Mouse (Mus musculus) midbrain, embryonic 11.5 days (tissue): Measurements from ENCODE around the gene Prex1. TPM values are rescaled to one million over a fixed set of nuclear protein-coding genes. Genes with fewer than 3 reads are reported as not detected.

Experiments used
- ATAC-seq: fragments of 200-750 bp; cut with Nextera tagmentation; 2 replicates; pipeline ENCODE4 v1.8.0; 2017; ENCODE audit warnings: moderate TSS enrichment, moderate library complexity; ENCODE audit not compliant: low FRiP score
- DNase-seq: peaks from one replicate; pipeline ENCODE4 v3.0.0; 2015; ENCODE audit warnings: low spot score; ENCODE audit errors: missing footprints
- H3K27ac ChIP-seq: fragments of 300-500 bp; sonication (generic); 2 replicates; pipeline ENCODE4 v1.5.1; 2014; ENCODE audit warnings: low read depth, low read length
- H3K27me3 ChIP-seq: fragments of 300-500 bp; sonication (generic); 2 replicates; pipeline ENCODE4 v1.6.1; 2014; ENCODE audit warnings: mild to moderate bottlenecking, low read length, moderate library complexity, mixed read lengths; ENCODE audit not compliant: control insufficient read depth, insufficient read depth
- H3K36me3 ChIP-seq: fragments of 300-500 bp; sonication (generic); 2 replicates; pipeline ENCODE4 v1.6.1; 2014; ENCODE audit warnings: mild to moderate bottlenecking, low read length, moderate library complexity, mixed read lengths; ENCODE audit not compliant: control insufficient read depth, insufficient read depth
- H3K4me1 ChIP-seq: fragments of 300-500 bp; sonication (generic); 2 replicates; pipeline ENCODE4 v1.6.1; 2014; ENCODE audit warnings: low read length; ENCODE audit not compliant: control insufficient read depth, insufficient read depth
- H3K4me2 ChIP-seq: fragments of 300-500 bp; sonication (generic); 2 replicates; pipeline ENCODE4 v1.6.1; 2014; ENCODE audit warnings: mild to moderate bottlenecking, moderate library complexity
- H3K4me3 ChIP-seq: fragments of 300-500 bp; sonication (generic); 2 replicates; pipeline ENCODE4 v1.5.1; 2014; ENCODE audit warnings: low read depth, low read length
- H3K9ac ChIP-seq: fragments of 300-500 bp; sonication (generic); 2 replicates; pipeline ENCODE4 v1.6.1; 2014; ENCODE audit warnings: low read length
- H3K9me3 ChIP-seq: fragments of 300-500 bp; sonication (generic); 2 replicates; pipeline ENCODE4 v1.6.1; 2016; ENCODE audit warnings: low read length; ENCODE audit not compliant: control insufficient read depth
- WGBS: fragments of 180-500 bp; shearing (Covaris S2); extraction: QIAGEN DNeasy Blood & Tissue Kit; methylation state at CpG from one replicate; pipeline ENCODE4 v1.1.7; 2014; 5-methylcytosine and 5-hydroxymethylcytosine counted together
- polyA plus RNA-seq: library from polyadenylated mRNA; unstranded; fragments of >200 nt; fragmentation: Nextera tagmentation; extraction: Ambion mirVana; gene quantifications from 2 replicates; pipeline ENCODE4 v1.2.1, GENCODE M21; 2014

The Prex1 gene
- polyA plus RNA-seq, 1 experiment from 2014 or later: 19.8 TPM

DNA sequence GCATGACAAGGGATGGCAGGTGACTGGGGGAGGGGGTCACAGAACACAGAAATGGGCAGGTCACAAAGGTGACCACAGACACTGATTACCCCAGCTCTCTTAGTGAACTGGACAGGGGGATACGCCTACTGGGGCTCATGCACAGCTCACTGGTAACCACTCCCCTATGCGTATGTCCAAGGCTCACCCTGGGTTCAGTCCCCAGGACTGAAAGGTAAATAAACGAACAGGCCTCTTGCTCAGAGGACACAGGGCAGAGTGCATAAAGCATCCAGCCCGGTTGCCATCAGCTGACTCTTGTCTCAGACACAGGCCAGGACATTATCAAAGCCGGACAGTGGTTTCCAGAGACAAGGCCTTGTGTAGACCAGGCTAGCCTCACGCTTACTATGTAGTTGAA is 91.6 kb downstream of the Prex1 start:
- Histone ChIP-seq H3K9ac (no peak overlapping the region), H3K9me3 (no peaks in the 10 kb centered on the region), H3K36me3 (no peaks in the 10 kb centered on the region), H3K4me2 (no peak overlapping the region), H3K4me1 (peaks cover 12% of the 10 kb centered on the region), H3K4me3 (no peak overlapping the region), H3K27me3 (no peaks in the 10 kb centered on the region), H3K27ac (no peak overlapping the region)
- 86% methylated on average over 6 of the region's 6 CpGs for WGBS
- DNase-seq: no peak
- ATAC-seq: no peak

DNA sequence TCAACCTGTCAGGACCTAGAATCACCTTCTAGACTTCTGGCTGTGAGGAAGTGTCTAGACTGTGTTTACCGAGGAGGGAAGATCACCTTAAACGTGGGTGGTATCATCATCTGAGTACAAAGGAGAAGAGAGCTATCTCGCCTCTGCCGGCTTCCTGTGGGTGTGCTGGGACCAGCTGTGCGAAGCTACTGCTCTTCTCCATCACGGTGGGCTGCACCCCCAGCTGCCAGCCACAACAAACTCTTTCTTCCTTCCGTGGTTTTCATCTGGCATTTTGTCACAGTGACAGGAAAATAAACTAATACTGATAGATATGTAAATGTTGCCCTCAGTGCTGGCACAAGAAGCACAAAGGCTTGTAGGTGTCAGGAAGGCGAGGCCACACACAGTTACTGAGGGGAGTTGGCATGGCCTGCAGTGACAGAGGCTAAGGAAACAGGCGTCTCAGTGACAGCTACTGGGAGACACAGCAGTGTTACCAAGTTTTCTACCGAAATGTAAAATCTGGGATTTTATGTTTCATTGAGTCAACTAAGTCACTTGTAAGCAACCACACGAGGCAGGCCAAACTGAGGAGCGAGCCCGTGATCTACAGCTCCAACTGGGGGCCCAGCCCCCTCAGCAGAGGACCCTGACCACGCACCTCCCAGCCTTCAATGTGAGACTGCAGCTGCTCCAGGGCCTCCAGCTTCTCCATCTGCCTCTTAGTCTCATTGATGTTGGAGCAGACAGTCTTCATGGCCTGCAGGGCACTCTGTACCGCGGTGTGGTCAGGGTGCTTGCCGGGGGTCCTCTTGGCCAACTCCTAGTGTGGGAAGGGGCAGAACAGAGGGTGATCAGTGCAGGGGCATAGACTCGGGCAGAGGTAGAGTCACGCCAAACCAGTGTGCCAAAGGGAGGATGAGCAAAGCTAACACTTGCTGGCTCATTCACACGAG is 92.8 kb downstream of the Prex1 start:
- 78% methylated on average over 20 of the region's 20 CpGs for WGBS
- Histone ChIP-seq H3K36me3 (no peaks in the 10 kb centered on the region), H3K27me3 (no peaks in the 10 kb centered on the region), H3K4me1 (peaks cover 12% of the 10 kb centered on the region), H3K9me3 (no peaks in the 10 kb centered on the region), H3K4me3 (no peak overlapping the region), H3K4me2 (no peak overlapping the region), H3K9ac (no peak overlapping the region), H3K27ac (no peak overlapping the region)
- no peak for DNase-seq
- ATAC-seq: no peak

DNA sequence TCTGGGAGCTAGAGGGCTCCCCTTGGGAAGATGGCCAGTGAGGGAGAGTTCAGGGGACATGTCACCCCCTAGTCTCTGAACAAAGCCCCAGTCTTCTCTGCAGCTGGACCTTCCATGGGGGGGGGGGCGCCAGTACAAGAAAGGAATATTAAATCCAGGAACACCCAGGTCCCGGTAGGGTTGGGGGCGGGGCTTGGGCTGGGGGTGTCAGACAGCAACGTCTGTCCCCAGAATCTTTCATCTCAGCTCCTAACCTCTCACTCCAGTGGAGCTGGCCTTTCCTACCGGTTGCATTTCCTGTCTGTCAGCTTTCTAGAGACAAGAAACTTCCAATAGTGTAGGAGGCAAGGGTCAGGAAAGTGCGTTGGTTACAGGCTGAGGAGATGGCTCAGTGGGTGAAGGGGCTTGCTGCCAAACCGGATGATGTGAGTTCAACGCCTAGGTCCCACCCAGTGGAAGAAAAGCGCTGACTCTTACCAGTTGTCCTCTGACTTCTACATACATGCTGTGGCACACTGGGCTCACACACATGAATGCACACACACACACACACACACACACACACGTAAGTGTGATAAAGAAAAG is 93.6 kb downstream of the Prex1 start:
- ATAC-seq: no peak
- no peak for DNase-seq
- no peaks in the 10 kb centered on the region for H3K27me3 ChIP-seq
- H3K9ac ChIP-seq: no peak overlapping the region
- H3K27ac ChIP-seq: no peak overlapping the region
- H3K4me1 ChIP-seq: peaks cover 12% of the 10 kb centered on the region
- H3K4me2 ChIP-seq: no peak overlapping the region
- no peaks in the 10 kb centered on the region for H3K36me3 ChIP-seq
- no peak overlapping the region for H3K4me3 ChIP-seq
- H3K9me3 ChIP-seq: no peaks in the 10 kb centered on the region
- 79% methylated on average over 10 of the region's 10 CpGs for WGBS

DNA sequence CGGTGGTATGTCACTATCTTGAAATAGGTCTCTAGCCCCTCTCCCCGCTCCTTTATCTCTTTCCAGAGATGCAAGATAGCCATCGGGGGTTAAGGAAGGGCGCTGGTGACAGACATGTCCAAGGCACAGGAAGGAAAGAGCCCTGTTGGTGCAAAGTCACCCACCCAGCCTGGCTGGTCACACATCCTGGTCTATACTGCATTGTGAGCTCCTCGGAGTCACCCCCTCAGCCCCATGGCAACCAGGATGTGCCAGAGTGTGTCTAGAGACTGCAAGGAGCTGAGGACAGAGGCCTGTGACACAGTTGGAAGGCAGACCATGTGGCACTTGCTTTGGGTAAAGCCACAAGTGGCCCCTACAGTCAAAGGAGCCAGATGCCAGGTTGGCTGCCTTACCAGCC is 94.4 kb downstream of the Prex1 start:
- no peak overlapping the region for H3K4me2 ChIP-seq
- no peak for ATAC-seq

DNA sequence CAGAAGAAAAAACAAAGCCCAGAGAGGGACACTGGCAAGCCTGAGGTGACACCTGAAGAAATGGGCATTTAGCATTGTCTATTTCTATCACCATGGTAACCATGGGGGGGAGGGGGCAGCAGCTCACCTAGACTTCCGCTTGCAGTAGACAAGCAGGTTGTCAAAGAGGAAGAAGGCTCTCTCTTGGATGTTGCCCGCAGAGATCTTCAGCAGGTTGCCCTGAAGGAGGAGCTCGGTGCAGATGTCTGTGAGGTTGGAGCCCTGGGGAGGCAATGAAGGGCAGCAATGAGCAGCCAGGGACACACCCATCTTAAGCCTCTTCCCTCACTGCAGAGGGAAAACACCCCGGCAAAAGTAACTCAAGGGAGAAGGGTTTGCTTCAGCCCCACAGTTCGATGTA is 95.9 kb downstream of the Prex1 start:
- no peaks in the 10 kb centered on the region for H3K27me3 ChIP-seq
- 90% methylated on average over 5 of the region's 5 CpGs for WGBS
- H3K9ac ChIP-seq: no peak overlapping the region
- H3K4me3 ChIP-seq: no peak overlapping the region
- H3K27ac ChIP-seq: no peak overlapping the region
- H3K4me2 ChIP-seq: no peak overlapping the region
- ATAC-seq (no peak), DNase-seq (no peak)
- peaks cover 3% of the 10 kb centered on the region; the same call in 1 of the 2 replicates for H3K36me3 ChIP-seq
- no peaks in the 10 kb centered on the region for H3K9me3 ChIP-seq
- peaks cover 5% of the 10 kb centered on the region for H3K4me1 ChIP-seq

More for the DNA sequence above, 94.4 kb downstream of the Prex1 start:
- WGBS: 95% methylated on average over 5 of the region's 5 CpGs
- H3K27me3 ChIP-seq: no peaks in the 10 kb centered on the region
- no peak for DNase-seq
- H3K9me3 ChIP-seq: no peaks in the 10 kb centered on the region
- no peak overlapping the region for H3K4me3 ChIP-seq
- no peak overlapping the region for H3K27ac ChIP-seq
- H3K9ac ChIP-seq: no peak overlapping the region
- no peaks in the 10 kb centered on the region for H3K36me3 ChIP-seq
- H3K4me1 ChIP-seq: peaks cover 12% of the 10 kb centered on the region

DNA sequence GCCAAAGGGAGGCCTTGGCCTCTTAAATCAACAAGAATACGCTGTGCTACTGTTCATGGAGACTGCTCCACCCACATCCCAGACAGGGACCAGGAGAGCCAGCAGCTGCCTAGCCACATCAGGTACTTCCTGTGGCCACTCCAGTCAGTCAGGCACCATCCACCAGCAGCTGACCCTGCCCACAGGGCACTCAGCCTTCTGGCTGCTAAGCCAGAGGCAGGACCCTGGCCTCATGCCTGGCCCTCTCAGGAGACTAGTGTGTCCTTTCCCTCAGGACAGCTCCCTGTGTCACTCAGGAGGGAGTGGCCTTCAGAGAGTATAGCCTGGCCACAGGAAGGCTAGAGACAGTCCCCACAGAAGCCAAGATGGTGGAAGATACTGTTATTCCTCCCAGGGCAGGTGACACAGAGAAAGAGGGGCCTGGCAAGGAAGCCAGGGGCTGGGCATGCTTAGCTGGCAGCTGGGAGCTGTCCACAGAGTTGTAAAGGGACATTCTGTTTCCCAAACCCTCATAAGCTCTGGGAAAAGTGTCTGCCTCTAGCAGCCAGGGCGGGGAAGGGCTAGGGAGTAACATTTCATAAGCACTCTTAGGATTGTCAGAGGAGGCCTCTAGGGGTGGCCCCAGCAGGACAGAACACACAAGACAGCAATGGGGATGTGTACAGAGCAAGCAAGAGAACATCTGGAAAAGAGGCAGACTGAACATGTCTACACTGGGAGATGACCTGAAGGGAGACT is 98.1 kb downstream of the Prex1 start:
- H3K9ac ChIP-seq: no peak overlapping the region
- H3K4me3 ChIP-seq: no peak overlapping the region
- H3K36me3 ChIP-seq: peaks cover 3% of the 10 kb centered on the region; the same call in 1 of the 2 replicates
- H3K27ac ChIP-seq: no peak overlapping the region
- H3K4me2 ChIP-seq: no peak overlapping the region
- H3K9me3 ChIP-seq: no peaks in the 10 kb centered on the region
- 91% methylated on average over 2 of the region's 2 CpGs for WGBS
- H3K27me3 ChIP-seq: no peaks in the 10 kb centered on the region
- H3K4me1 ChIP-seq: no peaks in the 10 kb centered on the region; the same call in 1 of the 2 replicates
- ATAC-seq (no peak), DNase-seq (no peak)

DNA sequence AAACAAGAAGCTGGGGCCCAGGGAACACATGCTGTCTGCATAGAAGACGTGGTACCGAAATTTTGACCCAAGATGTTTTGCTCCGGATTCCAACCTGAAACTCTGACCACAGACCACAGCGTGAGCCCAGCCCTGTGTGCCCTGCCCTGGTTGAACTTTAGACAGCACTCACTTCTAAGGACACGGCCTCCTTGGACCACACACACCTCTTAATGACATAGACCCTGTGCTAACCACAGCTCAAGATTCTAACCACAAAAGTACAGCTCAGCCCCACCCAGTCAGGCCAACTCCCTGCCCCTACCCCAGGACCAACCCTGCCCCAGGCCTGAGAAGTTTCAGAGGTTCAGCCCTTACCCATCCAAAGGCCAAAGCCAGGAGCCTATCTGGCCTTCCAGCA is 103.4 kb downstream of the Prex1 start:
- DNase-seq: no peak
- ATAC-seq: no peak
- H3K9me3 ChIP-seq: no peaks in the 10 kb centered on the region
- no peak overlapping the region for H3K4me3 ChIP-seq
- H3K27ac ChIP-seq: no peak overlapping the region
- 82% methylated on average over 5 of the region's 5 CpGs for WGBS
- no peak overlapping the region for H3K9ac ChIP-seq
- peaks cover 3% of the 10 kb centered on the region; the same call in 1 of the 2 replicates for H3K36me3 ChIP-seq
- H3K27me3 ChIP-seq: no peaks in the 10 kb centered on the region
- no peak overlapping the region for H3K4me2 ChIP-seq
- H3K4me1 ChIP-seq: no peaks in the 10 kb centered on the region; the same call in 1 of the 2 replicates

DNA sequence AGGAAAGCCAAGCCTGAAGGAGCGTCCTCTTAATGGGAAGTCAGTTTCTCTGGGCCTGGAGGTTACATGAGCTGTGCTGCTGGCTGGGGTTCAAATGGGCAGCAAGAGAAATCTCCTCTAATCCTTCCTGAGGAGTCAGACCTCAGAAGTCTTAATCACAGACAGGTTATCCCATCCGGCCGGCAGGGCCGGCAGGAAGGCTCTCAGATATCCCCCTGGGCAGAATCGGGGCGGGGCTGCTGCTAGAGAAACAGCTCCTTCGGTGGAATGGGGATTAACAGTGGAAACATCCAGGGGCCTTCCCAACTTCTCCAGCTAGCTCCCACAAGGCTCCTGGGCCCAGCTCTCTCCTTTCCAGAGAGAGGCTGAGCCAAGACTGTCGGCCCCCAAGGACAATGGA is 105.1 kb downstream of the Prex1 start:
- 20% methylated on average over 8 of the region's 8 CpGs for WGBS
- no peak overlapping the region for H3K4me2 ChIP-seq
- no peaks in the 10 kb centered on the region; the same call in 1 of the 2 replicates for H3K4me1 ChIP-seq
- no peaks in the 10 kb centered on the region for H3K27me3 ChIP-seq
- no peak overlapping the region for H3K27ac ChIP-seq
- DNase-seq (no peak), ATAC-seq (no peak)
- H3K9ac ChIP-seq: no peak overlapping the region
- peaks cover 3% of the 10 kb centered on the region; the same call in 1 of the 2 replicates for H3K36me3 ChIP-seq
- no peaks in the 10 kb centered on the region for H3K9me3 ChIP-seq
- H3K4me3 ChIP-seq: no peak overlapping the region
